Mouse (Mus musculus) cerebellum, adult (tissue): ENCODE data around the gene Scgb2b24.

Source experiments
- ATAC-seq: cut with Nextera tagmentation; 2 replicates; pipeline ENCODE4 v1.9.2; 2017; ENCODE audit warnings: mild to moderate bottlenecking, moderate library complexity, mixed read lengths; ENCODE audit not compliant: insufficient number of reproducible peaks, low FRiP score, low TSS enrichment

Gene Scgb2b24

GRCm38 (mm10) chr7:33739212-33739611 lies at the start of gene Scgb2b24:
Gene Scgb2b24, minus strand, starts transcription at chr7:33739312.
- no peak for ATAC-seq

GRCm38 (mm10) chr7:33743499-33743898 lies 4.4 kb upstream of the Scgb2b24 start, which contains the start of gene Scgb1b24:
Gene Scgb1b24, plus strand, starts transcription at chr7:33743799.
- ATAC-seq: no peak

GRCm38 (mm10) chr7:33689864-33690263 lies 49.2 kb downstream of the Scgb2b24 start:
- no peak for ATAC-seq
